ENCODE assay signal across 8 mouse cellular contexts in the genomic region with DNA sequence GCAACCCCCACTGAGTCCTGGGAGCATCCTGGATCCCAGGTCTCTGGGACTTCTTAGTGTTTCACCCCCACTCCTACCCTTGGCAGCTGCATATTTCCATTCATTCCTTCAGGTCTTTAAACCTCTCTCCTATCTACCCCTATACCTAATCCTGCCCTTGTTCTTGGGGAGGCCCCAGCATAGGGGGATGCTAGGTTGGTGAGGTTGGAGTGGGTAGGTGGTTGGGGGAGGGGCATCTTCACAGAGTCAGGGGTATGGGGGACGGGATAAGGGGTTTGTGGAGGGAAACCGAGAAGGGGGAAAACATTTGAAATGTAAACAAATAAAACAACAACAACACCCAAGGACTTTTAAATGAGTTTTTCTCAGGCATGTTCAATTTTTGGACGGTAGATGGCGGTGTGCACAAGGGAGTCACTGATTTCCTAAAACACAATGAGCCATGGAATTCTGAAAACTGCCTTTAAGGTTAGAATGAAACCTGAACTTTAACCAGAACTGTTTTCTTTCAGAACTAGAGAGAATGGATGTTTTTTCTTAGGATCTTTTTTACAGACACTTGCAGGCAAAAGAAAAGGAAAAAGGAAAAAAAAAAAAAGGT.
DNase-seq lines count a peak whose midpoint lies in the region; ATAC-seq lines count a peak whose summit lies in the region.
"Not testable (repeated sequence)": the region's sequence is repeated elsewhere in the genome, so short reads cannot be mapped to it uniquely, and the experiment has no call there.

No protein-coding gene starts in this region.

- intact Hi-C loops in heart, postnatal 10 days (cut with DNase I); left cerebral cortex, postnatal 10 days (cut with DNase I): not testable (repeated sequence)

- peak; percentile 55; the same call in 1 of the 2 replicates for ATAC-seq in forebrain, embryonic 11.5 days (replicated peaks; ENCODE audit: low FRiP score)

- H3K27me3 ChIP-seq in forebrain, embryonic 11.5 days (ENCODE audit: control insufficient read depth, insufficient read depth, low read length), result not testable (repeated sequence)

- H3K27ac ChIP-seq in forebrain, embryonic 11.5 days (ENCODE audit: low read depth, low read length), result not testable (repeated sequence)

- H3K4me1 ChIP-seq in forebrain, embryonic 11.5 days (replicated peaks; ENCODE audit: control insufficient read depth, insufficient read depth, low read length), result not testable (repeated sequence)

- H3K4me2 ChIP-seq in forebrain, embryonic 11.5 days (ENCODE audit: low read depth, low read length, severe bottlenecking), result not testable (repeated sequence)

- DNase-seq in ES-CJ7 (ENCODE audit: low read depth, low spot score), result peak; percentile 15
- peak; percentile 12 to 40 for DNase-seq in cerebellum, adult 18-20 months
- DNase-seq in forebrain, embryonic 11.5 days (ENCODE audit: low spot score), result not testable (repeated sequence)
- DNase-seq in heart, postnatal 10 days, result peak; percentile 2 to 43
- DNase-seq in kidney, postnatal 14 days, result peak; percentile 8
- peak; percentile 14 to 15 for DNase-seq in left cerebral cortex, postnatal 10 days (ENCODE audit: extremely low spot score in 1 of 2, low spot score in 2 of 2)
- peak; percentile 13 for DNase-seq in lung, postnatal 36 days
- peak; percentile 19 for DNase-seq in right cerebral cortex, adult 18-20 months

- H3K9me3 ChIP-seq in forebrain, embryonic 11.5 days (ENCODE audit: control insufficient read depth, low read length), result not testable (repeated sequence)

- not testable (repeated sequence) for H3K36me3 ChIP-seq in forebrain, embryonic 11.5 days (ENCODE audit: control insufficient read depth, insufficient read depth, low read length)

- not testable (repeated sequence) for H3K4me3 ChIP-seq in forebrain, embryonic 11.5 days (ENCODE audit: low read depth, low read length)

- not testable (repeated sequence) for H3K9ac ChIP-seq in forebrain, embryonic 11.5 days (ENCODE audit: low read length)

- 2% methylated on average over 4 of the region's 4 CpGs for WGBS in forebrain, embryonic 11.5 days
